Comparison of ENCODE assay signal across 8 mouse cellular contexts in the genomic region with DNA sequence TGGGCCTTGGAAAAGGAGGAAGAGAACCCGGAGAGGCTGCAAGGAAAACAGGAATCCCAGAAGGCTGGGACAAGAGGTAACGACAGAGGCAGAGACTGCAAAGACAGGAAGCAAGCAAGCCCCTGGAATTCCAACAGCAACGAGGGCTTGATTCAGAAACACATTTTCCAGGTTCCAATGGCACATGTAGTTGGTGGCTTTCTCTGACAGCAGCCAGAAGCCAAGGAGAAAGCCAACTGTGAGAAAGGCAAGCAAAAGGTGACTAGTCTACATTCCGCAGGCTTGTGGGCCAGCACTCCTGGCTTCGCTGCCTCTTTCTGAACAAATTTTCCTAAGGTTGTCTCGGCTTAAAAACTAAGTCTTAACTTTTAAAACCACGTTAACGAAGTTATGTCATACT. TPM values are rescaled to one million over a fixed set of nuclear protein-coding genes. Genes with fewer than 3 reads are reported as not detected.
DNase-seq lines count a peak whose midpoint lies in the region; ATAC-seq and TF ChIP-seq lines count a peak whose summit lies in the region.

No protein-coding gene starts in this region.

- no peaks in the 10 kb centered on the region for H3K36me3 ChIP-seq in neural tube, embryonic 11.5 days (ENCODE audit: control insufficient read depth, insufficient read depth, low read length)
- H3K36me3 ChIP-seq in embryonic facial prominence, embryonic 11.5 days (replicated peaks; ENCODE audit: control insufficient read depth, insufficient read depth, low read depth, low read length), result no peaks in the 10 kb centered on the region
- peaks cover 24% of the 10 kb centered on the region for H3K36me3 ChIP-seq in heart, postnatal 0 days (replicated peaks; ENCODE audit: control insufficient read depth, insufficient read depth, low read length)
- no peaks in the 10 kb centered on the region; the same call in 1 of the 2 replicates for H3K36me3 ChIP-seq in liver, embryonic 16.5 days (ENCODE audit: control insufficient read depth, insufficient read depth)

- no peak for TF ChIP-seq EP300 in heart, postnatal 0 days (IDR thresholded peaks at IDR 0.05; ENCODE audit: low read depth)

- no peak for TF ChIP-seq CTCF in heart, postnatal 0 days (IDR thresholded peaks at IDR 0.05; ENCODE audit: low read depth)

- peak overlapping the region; percentile 37 for H3K9ac ChIP-seq in neural tube, embryonic 11.5 days (ENCODE audit: low read length)
- peak overlapping the region; percentile 62 for H3K9ac ChIP-seq in embryonic facial prominence, embryonic 11.5 days (replicated peaks; ENCODE audit: low read length)
- H3K9ac ChIP-seq in heart, postnatal 0 days (replicated peaks; ENCODE audit: low read depth, low read length), result peak overlapping the region; percentile 73
- H3K9ac ChIP-seq in liver, embryonic 16.5 days (ENCODE audit: low read depth, low read length), result peak overlapping the region; percentile 65

- WGBS in neural tube, embryonic 11.5 days, result 16% methylated on average over 8 of the region's 8 CpGs
- 9% methylated on average over 8 of the region's 8 CpGs for WGBS in embryonic facial prominence, embryonic 11.5 days
- 5% methylated on average over 8 of the region's 8 CpGs for WGBS in heart, postnatal 0 days
- WGBS in liver, embryonic 16.5 days (ENCODE audit: insufficient replicate concordance), result 10% methylated on average over 8 of the region's 8 CpGs

- peak overlapping the region; percentile 75 for H3K4me2 ChIP-seq in neural tube, embryonic 11.5 days (ENCODE audit: low read depth)
- peak overlapping the region; percentile 81 for H3K4me2 ChIP-seq in embryonic facial prominence, embryonic 11.5 days (ENCODE audit: low read depth, low read length)
- peak overlapping the region; percentile 94 for H3K4me2 ChIP-seq in heart, postnatal 0 days (ENCODE audit: low read depth, low read length)
- H3K4me2 ChIP-seq in liver, embryonic 16.5 days (ENCODE audit: low read depth, low read length), result peak overlapping the region; percentile 67

- H3K27me3 ChIP-seq in neural tube, embryonic 11.5 days (ENCODE audit: control insufficient read depth, insufficient read depth, low read length), result no peaks in the 10 kb centered on the region
- no peaks in the 10 kb centered on the region for H3K27me3 ChIP-seq in embryonic facial prominence, embryonic 11.5 days (ENCODE audit: control insufficient read depth, insufficient read depth, low read length)
- no peaks in the 10 kb centered on the region for H3K27me3 ChIP-seq in heart, postnatal 0 days (ENCODE audit: control insufficient read depth, insufficient read depth, low read length)
- H3K27me3 ChIP-seq in liver, embryonic 16.5 days (ENCODE audit: control insufficient read depth, insufficient read depth, low read depth, low read length), result no peaks in the 10 kb centered on the region

- H3K4me3 ChIP-seq in neural tube, embryonic 11.5 days (ENCODE audit: low read depth, low read length), result peak overlapping the region; percentile 45
- peak overlapping the region; percentile 47 for H3K4me3 ChIP-seq in embryonic facial prominence, embryonic 11.5 days (ENCODE audit: low read depth, low read length)
- peak overlapping the region; percentile 65 for H3K4me3 ChIP-seq in heart, postnatal 0 days (ENCODE audit: low read depth, low read length)
- peak overlapping the region; percentile 70 for H3K4me3 ChIP-seq in liver, embryonic 16.5 days (ENCODE audit: low read depth, low read length)

- no peak for ATAC-seq in neural tube, embryonic 11.5 days (ENCODE audit: insufficient read depth, low FRiP score, low TSS enrichment)
- no peak for ATAC-seq in embryonic facial prominence, embryonic 11.5 days (replicated peaks; ENCODE audit: insufficient number of reproducible peaks, low FRiP score, low TSS enrichment, low read depth)
- no peak for ATAC-seq in heart, postnatal 0 days (ENCODE audit: insufficient read depth, low read depth)
- no peak for ATAC-seq in liver, embryonic 16.5 days (ENCODE audit: low read depth)

- H3K4me1 ChIP-seq in neural tube, embryonic 11.5 days (ENCODE audit: control insufficient read depth, insufficient read depth, low read length), result 0 out of 2 replicates have a peak, but pooled peaks cover 3% of the 10 kb centered on the region
- no peaks in the 10 kb centered on the region for H3K4me1 ChIP-seq in embryonic facial prominence, embryonic 11.5 days (ENCODE audit: control insufficient read depth, insufficient read depth, low read length)
- peaks cover 10% of the 10 kb centered on the region; the same call in 1 of the 2 replicates for H3K4me1 ChIP-seq in heart, postnatal 0 days (ENCODE audit: control insufficient read depth, insufficient read depth)
- H3K4me1 ChIP-seq in liver, embryonic 16.5 days (ENCODE audit: control insufficient read depth, low read depth, low read length), result peaks cover 3% of the 10 kb centered on the region

- no peak for DNase-seq in neural tube, embryonic 11.5 days (ENCODE audit: low spot score)
- DNase-seq in neural tube, embryonic 10.5 days (ENCODE audit: extremely low spot score, low spot score), result no peak
- no peak for DNase-seq in embryonic facial prominence, embryonic 11.5 days (ENCODE audit: low spot score)
- DNase-seq in heart, postnatal 0 days (ENCODE audit: low spot score), result no peak
- DNase-seq in left cerebral cortex, adult 9 months (ENCODE audit: low spot score in 2 of 2), result no peak
- no peak for DNase-seq in spleen, adult 18-20 months
- no peak for DNase-seq in gastrocnemius, adult 18-20 months (ENCODE audit: low spot score)

- H3K9me3 ChIP-seq in neural tube, embryonic 11.5 days (ENCODE audit: control insufficient read depth, low read length), result no peaks in the 10 kb centered on the region
- no peaks in the 10 kb centered on the region for H3K9me3 ChIP-seq in embryonic facial prominence, embryonic 11.5 days (replicated peaks; ENCODE audit: control insufficient read depth, low read length)
- no peaks in the 10 kb centered on the region for H3K9me3 ChIP-seq in heart, postnatal 0 days (replicated peaks; ENCODE audit: control insufficient read depth, low read length)
- no peaks in the 10 kb centered on the region for H3K9me3 ChIP-seq in liver, embryonic 16.5 days (replicated peaks; ENCODE audit: control insufficient read depth, low read length)

- H3K27ac ChIP-seq in neural tube, embryonic 11.5 days (ENCODE audit: low read depth, low read length), result no peak overlapping the region
- no peak overlapping the region for H3K27ac ChIP-seq in embryonic facial prominence, embryonic 11.5 days (replicated peaks; ENCODE audit: low read depth, low read length)
- peak overlapping the region; percentile 70 for H3K27ac ChIP-seq in heart, postnatal 0 days (ENCODE audit: low read depth)
- peak overlapping the region; percentile 65 for H3K27ac ChIP-seq in liver, embryonic 16.5 days (ENCODE audit: low read length)

RNA-seq across cellular contexts. Expression of gene Podn, which starts 25.5 kb away (rescaled TPM):
- 0.36 and 0.42 TPM in 2 replicates for polyA plus RNA-seq in neural tube, embryonic 11.5 days (2014; fragmentation: Nextera tagmentation; extraction: Ambion mirVana)
- 0.49 and 0.84 TPM in 2 replicates for polyA plus RNA-seq in embryonic facial prominence, embryonic 11.5 days (2014; fragmentation: Nextera tagmentation; extraction: Ambion mirVana)
- total RNA-seq in heart, postnatal 0 days (2014; rRNA removed; ENCODE audit: low replicate concordance), result 2.3 and 5.0 TPM in 2 replicates
- 0.53 and 0.92 TPM in 2 replicates for polyA plus RNA-seq in heart, postnatal 0 days (2015; fragmentation: Nextera tagmentation; extraction: Ambion mirVana)
- polyA plus RNA-seq in liver, embryonic 16.5 days (2015; fragmentation: Nextera tagmentation; extraction: Ambion mirVana), result 0.14 and 0.30 TPM in 2 replicates
- total RNA-seq in gastrocnemius, adult 18-20 months (2021), result 1 to 10 TPM; 8.0 to 9.5 TPM

Comparison
In these comparisons a context has a peak if more than half of its experiments do, and no peak if none do; other contexts are left out.
1. H3K27ac ChIP-seq: peak in heart, postnatal 0 days (single experiment) and liver, embryonic 16.5 days (single experiment); none in neural tube, embryonic 11.5 days (single experiment) and embryonic facial prominence, embryonic 11.5 days (single experiment).
2. Peak in every context shown above with its lines, with median percentiles within 50 percentile points of each other: H3K4me2 ChIP-seq, H3K4me3 ChIP-seq and H3K9ac ChIP-seq.